Mouse (Mus musculus): ENCODE measurements around the gene Cox16. TPM values are rescaled to one million over a fixed set of nuclear protein-coding genes. Genes with fewer than 3 reads are reported as not detected.
"Not testable (repeated sequence)": the region's sequence is repeated elsewhere in the genome, so short reads cannot be mapped to it uniquely, and the experiment has no call there.

Gene Cox16
- polyA plus RNA-seq (2014; fragmentation: Nextera tagmentation; extraction: Ambion mirVana): 92.6 and 105 TPM in 2 replicates

GRCm38 (mm10) chr12:81484727-81485191 lies at the start of gene Cox16:
Gene Cox16, minus strand, starts transcription at chr12:81485127.
- WGBS: under 1% methylated on average over 31 of the region's 31 CpGs
- Histone ChIP-seq H3K27ac (replicated peaks in 1 of 2; ENCODE audit: control insufficient read depth in 1 of 2, insufficient read depth in 1 of 2, low read depth in 2 of 2, low read length in 2 of 2) (peak within 1 kb of the TSS; percentile 90 to 97), H3K4me1 (ENCODE audit: control insufficient read depth in 2 of 2, insufficient read depth in 2 of 2, low read length in 2 of 2) (no peaks in the 10 kb centered on the region), H3K9me3 (ENCODE audit: control insufficient read depth, low read length) (no peaks in the 10 kb centered on the region), H3K4me3 (ENCODE audit: control insufficient read depth in 1 of 2, insufficient read depth in 1 of 2, low read depth in 1 of 2, low read length in 2 of 2) (peak within 1 kb of the TSS; percentile 80 to 93), H3K4me2 (ENCODE audit: low read length) (peak within 1 kb of the TSS; percentile 75), H3K9ac (ENCODE audit: low read length) (peak within 1 kb of the TSS; percentile 82), H3K27me3 (ENCODE audit: control insufficient read depth, insufficient read depth, low read length) (no peaks in the 10 kb centered on the region), H3K36me3 (ENCODE audit: control insufficient read depth, insufficient read depth, low read length) (no peaks in the 10 kb centered on the region)
- peak; percentile 95 for ATAC-seq (ENCODE audit: insufficient number of reproducible peaks, insufficient read depth, low FRiP score, low read depth)

- Histone ChIP-seq H3K27ac (replicated peaks in 1 of 2; ENCODE audit: control insufficient read depth in 1 of 2, insufficient read depth in 1 of 2, low read depth in 2 of 2, low read length in 2 of 2) (no peak overlapping the region), H3K4me1 (ENCODE audit: control insufficient read depth in 2 of 2, insufficient read depth in 2 of 2, low read length in 2 of 2) (peaks cover 2 to 12% of the 10 kb centered on the region in 2 experiments; a peak in 1 of 4 replicates), H3K4me3 (ENCODE audit: control insufficient read depth in 1 of 2, insufficient read depth in 1 of 2, low read depth in 1 of 2, low read length in 2 of 2) (peak overlapping the region; percentile 66 to 94), H3K4me2 (ENCODE audit: low read length) (peak overlapping the region; percentile 75), H3K27me3 (ENCODE audit: control insufficient read depth, insufficient read depth, low read length) (no peaks in the 10 kb centered on the region), H3K36me3 (ENCODE audit: control insufficient read depth, insufficient read depth, low read length) (no peaks in the 10 kb centered on the region), H3K9ac (ENCODE audit: low read length) (peak overlapping the region; percentile 82), H3K9me3 (ENCODE audit: control insufficient read depth, low read length) (no peaks in the 10 kb centered on the region)
- ATAC-seq (ENCODE audit: insufficient number of reproducible peaks, insufficient read depth, low FRiP score, low read depth): no peak
- 40% methylated on average over 4 of the region's 4 CpGs for WGBS
Measured at GRCm38 (mm10) chr12:81533029-81533419, 48.1 kb upstream of the Cox16 start.

GRCm38 (mm10) chr12:81532316-81533028 lies 47.5 kb upstream of the Cox16 start, which contains the start of the genes Gm20498 and Synj2bp:
Gene Gm20498, minus strand, starts transcription at chr12:81532905.
Gene Synj2bp, minus strand, starts transcription at chr12:81532911.
- Histone ChIP-seq H3K4me3 (ENCODE audit: control insufficient read depth in 1 of 2, insufficient read depth in 1 of 2, low read depth in 1 of 2, low read length in 2 of 2) (peak within 1 kb of the TSS; percentile 66 to 94), H3K9me3 (ENCODE audit: control insufficient read depth, low read length) (no peaks in the 10 kb centered on the region), H3K27me3 (ENCODE audit: control insufficient read depth, insufficient read depth, low read length) (no peaks in the 10 kb centered on the region), H3K36me3 (ENCODE audit: control insufficient read depth, insufficient read depth, low read length) (no peaks in the 10 kb centered on the region), H3K27ac (replicated peaks in 1 of 2; ENCODE audit: control insufficient read depth in 1 of 2, insufficient read depth in 1 of 2, low read depth in 2 of 2, low read length in 2 of 2) (peak within 1 kb of the TSS; percentile 61 to 83), H3K4me2 (ENCODE audit: low read length) (peak within 1 kb of the TSS; percentile 75), H3K4me1 (ENCODE audit: control insufficient read depth in 2 of 2, insufficient read depth in 2 of 2, low read length in 2 of 2) (peaks cover 2 to 12% of the 10 kb centered on the region in 2 experiments; a peak in 1 of 4 replicates), H3K9ac (ENCODE audit: low read length) (peak within 1 kb of the TSS; percentile 82)
- ATAC-seq (ENCODE audit: insufficient number of reproducible peaks, insufficient read depth, low FRiP score, low read depth): peak; percentile 78
- under 1% methylated on average over 46 of the region's 46 CpGs for WGBS

GRCm38 (mm10) chr12:81530587-81530986 lies 45.7 kb upstream of the Cox16 start:
- not testable (repeated sequence) for H3K4me3 ChIP-seq (ENCODE audit: control insufficient read depth in 1 of 2, insufficient read depth in 1 of 2, low read depth in 1 of 2, low read length in 2 of 2); H3K36me3 ChIP-seq (ENCODE audit: control insufficient read depth, insufficient read depth, low read length); H3K27me3 ChIP-seq (ENCODE audit: control insufficient read depth, insufficient read depth, low read length); ATAC-seq (ENCODE audit: insufficient number of reproducible peaks, insufficient read depth, low FRiP score, low read depth); H3K4me2 ChIP-seq (ENCODE audit: low read length); H3K27ac ChIP-seq (replicated peaks in 1 of 2; ENCODE audit: control insufficient read depth in 1 of 2, insufficient read depth in 1 of 2, low read depth in 2 of 2, low read length in 2 of 2); H3K9ac ChIP-seq (ENCODE audit: low read length); H3K9me3 ChIP-seq (ENCODE audit: control insufficient read depth, low read length)
- WGBS: 86% methylated on average over 5 of the region's 8 CpGs
- peaks cover 2 to 12% of the 10 kb centered on the region in 2 experiments; a peak in 1 of 4 replicates for H3K4me1 ChIP-seq (ENCODE audit: control insufficient read depth in 2 of 2, insufficient read depth in 2 of 2, low read length in 2 of 2)

- H3K4me1 ChIP-seq (ENCODE audit: control insufficient read depth in 2 of 2, insufficient read depth in 2 of 2, low read length in 2 of 2); H3K36me3 ChIP-seq (ENCODE audit: control insufficient read depth, insufficient read depth, low read length); H3K9me3 ChIP-seq (ENCODE audit: control insufficient read depth, low read length); H3K9ac ChIP-seq (ENCODE audit: low read length); H3K27me3 ChIP-seq (ENCODE audit: control insufficient read depth, insufficient read depth, low read length); H3K4me2 ChIP-seq (ENCODE audit: low read length); H3K27ac ChIP-seq (replicated peaks in 1 of 2; ENCODE audit: control insufficient read depth in 1 of 2, insufficient read depth in 1 of 2, low read depth in 2 of 2, low read length in 2 of 2); ATAC-seq (ENCODE audit: insufficient number of reproducible peaks, insufficient read depth, low FRiP score, low read depth); H3K4me3 ChIP-seq (ENCODE audit: control insufficient read depth in 1 of 2, insufficient read depth in 1 of 2, low read depth in 1 of 2, low read length in 2 of 2): not testable (repeated sequence)
- 97% methylated on average over 9 of the region's 9 CpGs for WGBS
Measured at GRCm38 (mm10) chr12:81496906-81497305, 12.0 kb upstream of the Cox16 start.

GRCm38 (mm10) chr12:81490491-81490890 lies 5.6 kb upstream of the Cox16 start:
- H3K36me3 ChIP-seq (ENCODE audit: control insufficient read depth, insufficient read depth, low read length): no peaks in the 10 kb centered on the region
- H3K9ac ChIP-seq (ENCODE audit: low read length): no peak overlapping the region
- H3K4me2 ChIP-seq (ENCODE audit: low read length): no peak overlapping the region
- no peak overlapping the region for H3K27ac ChIP-seq (replicated peaks in 1 of 2; ENCODE audit: control insufficient read depth in 1 of 2, insufficient read depth in 1 of 2, low read depth in 2 of 2, low read length in 2 of 2)
- 95% methylated on average over 5 of the region's 5 CpGs for WGBS
- no peaks in the 10 kb centered on the region for H3K4me1 ChIP-seq (ENCODE audit: control insufficient read depth in 2 of 2, insufficient read depth in 2 of 2, low read length in 2 of 2)
- no peak for ATAC-seq (ENCODE audit: insufficient number of reproducible peaks, insufficient read depth, low FRiP score, low read depth)
- H3K4me3 ChIP-seq (ENCODE audit: control insufficient read depth in 1 of 2, insufficient read depth in 1 of 2, low read depth in 1 of 2, low read length in 2 of 2): no peak overlapping the region
- no peaks in the 10 kb centered on the region for H3K27me3 ChIP-seq (ENCODE audit: control insufficient read depth, insufficient read depth, low read length)
- no peaks in the 10 kb centered on the region for H3K9me3 ChIP-seq (ENCODE audit: control insufficient read depth, low read length)

GRCm38 (mm10) chr12:81485311-81485710 lies 384 bp upstream of the Cox16 start:
- H3K4me3 ChIP-seq (ENCODE audit: control insufficient read depth in 1 of 2, insufficient read depth in 1 of 2, low read depth in 1 of 2, low read length in 2 of 2): peak overlapping the region; percentile 80 to 93; a peak in 3 of 4 replicates
- 34% methylated on average over 6 of the region's 6 CpGs for WGBS
- peak overlapping the region; percentile 82; the same call in 1 of the 2 replicates for H3K9ac ChIP-seq (ENCODE audit: low read length)
- H3K4me2 ChIP-seq (ENCODE audit: low read length): peak overlapping the region; percentile 75
- H3K27me3 ChIP-seq (ENCODE audit: control insufficient read depth, insufficient read depth, low read length): no peaks in the 10 kb centered on the region
- no peaks in the 10 kb centered on the region for H3K9me3 ChIP-seq (ENCODE audit: control insufficient read depth, low read length)
- H3K27ac ChIP-seq (replicated peaks in 1 of 2; ENCODE audit: control insufficient read depth in 1 of 2, insufficient read depth in 1 of 2, low read depth in 2 of 2, low read length in 2 of 2): peak overlapping the region in 1 of 2 experiments; percentile 90; a peak in 2 of 4 replicates
- H3K4me1 ChIP-seq (ENCODE audit: control insufficient read depth in 2 of 2, insufficient read depth in 2 of 2, low read length in 2 of 2): no peaks in the 10 kb centered on the region
- H3K36me3 ChIP-seq (ENCODE audit: control insufficient read depth, insufficient read depth, low read length): no peaks in the 10 kb centered on the region
- ATAC-seq (ENCODE audit: insufficient number of reproducible peaks, insufficient read depth, low FRiP score, low read depth): 0 out of 2 replicates have a peak, but pooled peaks have one; percentile 33

Measured in heart, embryonic 14.5 days (tissue).